Comparison of ENCODE assay signal across 10 mouse cellular contexts in genomic region chr1:154418278-154418677, GRCm38 (mm10).
DNase-seq lines count a peak whose midpoint lies in the region; ATAC-seq and TF ChIP-seq lines count a peak whose summit lies in the region.
"Had no signal": no experiment of that assay in that cellular context is flagged by ENCODE, and none has a peak within 500 bp of the region (broad histone marks: within the 10 kb centered on the region; RNA-seq: fewer than 3 reads in every experiment).

No protein-coding gene starts in this region.

- peak; percentile 8 for DNase-seq in gastrocnemius, adult 18-20 months (ENCODE audit: low spot score)
- DNase-seq in gastrocnemius, adult 8-10 months (ENCODE audit: low spot score in 2 of 2), result no peak
- DNase-seq in left cerebral cortex, postnatal 4 days, result peak; percentile 60
- DNase-seq in left cerebral cortex, adult 8-10 months (ENCODE audit: low spot score in 2 of 2), result no peak
- DNase-seq in cerebellum, adult 11 months, result peak; percentile 55
- peak; percentile 50 for DNase-seq in heart, embryonic 10.5 days (ENCODE audit: low spot score)
- no peak for DNase-seq in urinary bladder, adult 2 months (ENCODE audit: low spot score)
- DNase-seq in lung, postnatal 0 days (ENCODE audit: low spot score), result no peak

- H3K4me1 ChIP-seq in heart, embryonic 10.5 days, result peaks cover 9% of the 10 kb centered on the region; the same call in 1 of the 2 replicates
- H3K4me1 ChIP-seq in lung, postnatal 0 days (ENCODE audit: insufficient read depth, low read depth, low read length), result no peaks in the 10 kb centered on the region
- H3K4me1 ChIP-seq: lung, embryonic 15.5 days had no signal

- no peak overlapping the region for H3K4me2 ChIP-seq in lung, postnatal 0 days (replicated peaks; ENCODE audit: low read depth, low read length)
- H3K4me2 ChIP-seq: lung, embryonic 15.5 days had no signal

- no peaks in the 10 kb centered on the region for H3K9me3 ChIP-seq in heart, embryonic 10.5 days
- H3K9me3 ChIP-seq in lung, postnatal 0 days (ENCODE audit: low read length), result no peaks in the 10 kb centered on the region
- H3K9me3 ChIP-seq: lung, embryonic 15.5 days had no signal

- H3K4me3 ChIP-seq in heart, embryonic 10.5 days, result no peak overlapping the region
- H3K4me3 ChIP-seq in lung, postnatal 0 days (ENCODE audit: low read depth, low read length), result no peak overlapping the region
- H3K4me3 ChIP-seq: lung, embryonic 15.5 days had no signal

- H3K27me3 ChIP-seq in heart, embryonic 10.5 days (ENCODE audit: insufficient read depth, poor library complexity, severe bottlenecking), result no peaks in the 10 kb centered on the region
- no peaks in the 10 kb centered on the region for H3K27me3 ChIP-seq in lung, postnatal 0 days (replicated peaks; ENCODE audit: insufficient read depth, low read length)
- H3K27me3 ChIP-seq: lung, embryonic 15.5 days had no signal

- no peak overlapping the region for H3K27ac ChIP-seq in heart, embryonic 10.5 days
- H3K27ac ChIP-seq in lung, postnatal 0 days (ENCODE audit: low read length), result no peak overlapping the region
- H3K27ac ChIP-seq: lung, embryonic 15.5 days had no signal

- H3K9ac ChIP-seq in lung, postnatal 0 days (replicated peaks; ENCODE audit: low read depth), result no peak overlapping the region
- H3K9ac ChIP-seq: lung, embryonic 15.5 days had no signal

- 61% methylated on average over 5 of the region's 5 CpGs for WGBS in heart, embryonic 10.5 days
- WGBS in lung, postnatal 0 days, result 55% methylated on average over 5 of the region's 5 CpGs

- no peak for TF ChIP-seq EP300 in lung, postnatal 0 days (IDR thresholded peaks at IDR 0.05)

- H3K36me3 ChIP-seq in heart, embryonic 10.5 days, result no peaks in the 10 kb centered on the region
- H3K36me3 ChIP-seq in lung, postnatal 0 days (ENCODE audit: insufficient read depth, low read length), result no peaks in the 10 kb centered on the region
- H3K36me3 ChIP-seq: lung, embryonic 15.5 days had no signal

- ATAC-seq in lung, postnatal 0 days, result no peak
- ATAC-seq: CD4-positive, CD25-positive, alpha-beta regulatory T cell, adult 4 months had no signal

- TF ChIP-seq CTCF in lung, postnatal 0 days (IDR thresholded peaks at IDR 0.05), result no peak

- intact Hi-C loops in left cerebral cortex, postnatal 4 days (cut with DNase I), result loop anchor here (10.0 kb wide), 1 partner anchor 307 kb away; no protein-coding TSS in a partner anchor

Comparison
In these comparisons a context has a peak if more than half of its experiments do, and no peak if none do; other contexts are left out.
1. DNase-seq: peak in gastrocnemius, adult 18-20 months (single experiment), left cerebral cortex, postnatal 4 days (single experiment), cerebellum, adult 11 months (single experiment) and heart, embryonic 10.5 days (single experiment); none in gastrocnemius, adult 8-10 months (0 of 2), left cerebral cortex, adult 8-10 months (0 of 2), urinary bladder, adult 2 months (single experiment) and lung, postnatal 0 days (single experiment).